Mouse (Mus musculus) granulocyte monocyte progenitor cell, adult 5-6 weeks (primary cell): ENCODE measurements around the gene Mob2. TPM values are rescaled to one million over a fixed set of nuclear protein-coding genes. Genes with fewer than 3 reads are reported as not detected.
A peak's percentile ranks its signal among the peaks of the same experiment; 100 is the strongest.

ENCODE experiments used
- ATAC-seq: replicated peaks from 2 replicates; pipeline ENCODE4 v1.8.0; 2016; ENCODE audit warnings: mild to moderate bottlenecking, moderate TSS enrichment, inconsistent platforms; ENCODE audit not compliant: poor library complexity, severe bottlenecking
- total RNA-seq, 2 experiments: library from RNA; stranded (forward) in 1 of 2; stranded (reverse) in 1 of 2; fragments of 200-712, 200-1000 nt in 1 of 2; fragments of >200 nt in 1 of 2; fragmentation: Nextera tagmentation in 1 of 2; gene quantifications; 2 replicates each; pipeline ENCODE4 v1.2.3; 2014 to 2017

Gene Mob2
- total RNA-seq (2014; fragmentation: Nextera tagmentation) (57.8 and 60.9 TPM in 2 replicates), total RNA-seq (2017) (51.2 and 63.4 TPM in 2 replicates)

DNA sequence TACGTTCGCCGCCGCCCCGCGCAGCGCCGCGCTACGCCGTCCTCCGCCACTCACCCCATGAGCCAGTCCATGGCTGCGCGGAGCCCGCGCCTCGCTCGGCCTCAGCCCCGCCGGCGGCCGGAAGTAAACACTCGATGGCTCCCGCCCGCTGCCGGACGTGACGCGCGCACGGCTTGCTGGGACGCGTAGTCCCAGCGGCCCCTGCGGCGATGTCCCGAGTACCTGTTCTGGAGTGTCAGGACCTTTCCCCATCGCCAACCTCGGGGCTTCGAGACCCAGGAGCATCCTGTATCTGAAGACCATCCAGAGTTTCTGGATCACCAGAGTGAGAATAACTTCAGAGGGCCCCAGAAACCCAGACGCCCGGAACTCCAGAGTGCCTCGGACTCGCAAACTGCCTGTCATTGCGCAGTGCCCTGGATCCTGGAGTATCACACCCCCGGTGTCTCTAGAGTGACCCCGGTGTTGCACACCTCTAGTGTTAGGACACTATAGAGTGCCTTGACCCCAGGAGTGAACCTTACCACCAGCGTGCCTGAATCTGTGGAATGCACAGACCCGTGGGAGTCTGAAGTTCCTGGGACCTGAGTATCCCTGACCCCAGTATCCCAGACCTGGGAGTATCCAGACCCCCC lies at the start of gene Mob2:
Gene Mob2, minus strand, starts transcription at position 135 of the 635 bp plus-strand sequence.
- peak; percentile 78 for ATAC-seq

DNA sequence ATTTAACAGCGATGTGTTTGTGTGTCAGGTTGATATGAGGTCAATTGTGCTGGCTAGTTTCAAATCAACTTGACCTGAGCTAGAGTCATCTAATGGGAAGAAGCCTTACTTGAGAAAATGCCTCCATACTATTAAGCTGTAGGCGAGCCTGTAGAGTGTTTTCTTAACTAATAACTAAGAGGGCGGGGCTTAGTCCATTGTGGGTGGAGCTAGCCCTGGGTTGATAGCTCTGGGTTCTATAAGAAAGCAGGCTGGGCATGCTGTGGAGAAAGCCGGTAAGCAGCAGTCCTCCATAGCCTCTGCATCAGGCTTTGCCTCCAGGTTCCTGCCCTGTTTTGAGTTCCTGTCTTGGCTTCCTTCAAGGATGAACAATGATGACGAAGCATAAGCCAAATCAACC lies 43.9 kb upstream of the Mob2 start:
- ATAC-seq = no peak

DNA sequence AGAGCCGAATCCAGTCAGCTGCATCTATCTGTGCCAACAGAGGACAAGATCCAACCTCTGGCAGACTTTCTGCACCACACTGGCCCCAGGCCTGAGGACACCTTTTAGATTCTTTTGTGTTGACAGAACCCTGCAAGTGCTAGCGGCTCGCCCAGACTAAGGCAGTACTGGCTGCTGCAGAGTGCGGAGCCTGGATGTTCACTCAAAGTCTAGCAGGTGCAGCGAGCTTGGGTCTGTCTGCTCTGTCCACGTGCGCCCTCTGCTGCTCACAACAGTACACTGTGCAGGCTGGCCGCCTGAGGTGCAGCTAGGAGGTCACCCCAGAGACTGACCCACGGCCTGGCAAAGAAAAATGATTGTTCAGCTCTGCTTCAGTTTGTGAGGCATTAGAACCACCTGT lies 36.9 kb upstream of the Mob2 start:
- peak; percentile 83 for ATAC-seq

DNA sequence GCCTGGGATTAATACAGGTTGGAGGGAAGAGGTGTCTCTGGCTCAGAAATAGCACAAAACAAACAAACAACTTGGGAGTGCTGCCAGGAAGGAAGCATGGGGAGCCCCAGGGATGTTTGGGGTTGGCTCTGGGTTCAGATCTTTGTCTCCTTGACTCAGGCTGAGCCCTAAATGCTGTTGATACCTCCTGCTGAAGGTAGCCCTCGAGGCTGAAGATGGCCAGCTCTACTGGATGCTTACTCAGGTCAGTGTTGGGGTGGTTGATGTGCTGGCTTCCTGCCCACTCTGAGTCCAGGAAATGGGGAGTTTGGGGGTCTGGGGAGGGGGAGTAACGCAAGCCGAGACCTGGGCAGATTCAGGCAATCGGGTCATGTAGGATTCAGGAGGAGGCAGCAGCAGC lies 35.8 kb upstream of the Mob2 start:
- ATAC-seq = no peak

DNA sequence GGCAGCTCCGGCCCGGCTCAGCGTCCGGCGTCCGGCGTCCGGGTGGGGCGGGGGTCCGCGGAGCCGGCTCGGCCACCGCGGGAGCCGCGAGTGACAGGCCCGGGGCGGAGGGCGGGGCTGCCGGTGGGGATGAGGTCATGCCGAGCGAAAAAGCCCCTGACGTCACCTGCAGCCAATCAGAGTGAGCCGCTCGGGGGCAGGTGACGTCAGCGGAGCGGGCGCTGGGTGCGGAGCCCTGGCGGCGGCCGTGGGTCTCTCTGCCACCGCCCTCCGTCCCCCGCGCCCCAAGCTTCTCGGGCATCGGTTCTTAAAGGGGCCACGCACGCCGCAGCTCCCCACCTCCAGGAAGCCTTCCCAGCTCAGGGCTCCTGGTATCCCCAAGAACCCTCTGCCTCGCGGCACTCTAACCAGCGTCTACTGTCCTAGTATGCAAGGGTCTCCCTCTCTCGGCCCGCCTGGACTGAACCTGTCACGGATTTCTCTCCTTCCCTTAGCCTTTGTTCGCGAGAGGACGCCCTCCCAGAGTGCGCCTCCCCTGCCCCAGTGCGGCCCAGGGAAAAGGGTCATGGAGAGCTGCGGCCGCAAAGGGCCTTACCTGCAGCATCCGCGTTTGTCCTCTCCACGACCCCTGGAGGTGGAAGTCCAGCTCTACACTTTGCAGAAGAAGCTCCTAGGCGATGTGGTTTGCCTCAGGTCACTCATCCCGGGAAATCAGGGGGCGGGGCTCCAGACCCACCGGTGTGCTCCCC lies 34.5 kb upstream of the Mob2 start, which contains the start of gene Dusp8:
Gene Dusp8, minus strand, starts transcription at position 661 of the 749 bp plus-strand sequence.
- peak; percentile 77 for ATAC-seq

DNA sequence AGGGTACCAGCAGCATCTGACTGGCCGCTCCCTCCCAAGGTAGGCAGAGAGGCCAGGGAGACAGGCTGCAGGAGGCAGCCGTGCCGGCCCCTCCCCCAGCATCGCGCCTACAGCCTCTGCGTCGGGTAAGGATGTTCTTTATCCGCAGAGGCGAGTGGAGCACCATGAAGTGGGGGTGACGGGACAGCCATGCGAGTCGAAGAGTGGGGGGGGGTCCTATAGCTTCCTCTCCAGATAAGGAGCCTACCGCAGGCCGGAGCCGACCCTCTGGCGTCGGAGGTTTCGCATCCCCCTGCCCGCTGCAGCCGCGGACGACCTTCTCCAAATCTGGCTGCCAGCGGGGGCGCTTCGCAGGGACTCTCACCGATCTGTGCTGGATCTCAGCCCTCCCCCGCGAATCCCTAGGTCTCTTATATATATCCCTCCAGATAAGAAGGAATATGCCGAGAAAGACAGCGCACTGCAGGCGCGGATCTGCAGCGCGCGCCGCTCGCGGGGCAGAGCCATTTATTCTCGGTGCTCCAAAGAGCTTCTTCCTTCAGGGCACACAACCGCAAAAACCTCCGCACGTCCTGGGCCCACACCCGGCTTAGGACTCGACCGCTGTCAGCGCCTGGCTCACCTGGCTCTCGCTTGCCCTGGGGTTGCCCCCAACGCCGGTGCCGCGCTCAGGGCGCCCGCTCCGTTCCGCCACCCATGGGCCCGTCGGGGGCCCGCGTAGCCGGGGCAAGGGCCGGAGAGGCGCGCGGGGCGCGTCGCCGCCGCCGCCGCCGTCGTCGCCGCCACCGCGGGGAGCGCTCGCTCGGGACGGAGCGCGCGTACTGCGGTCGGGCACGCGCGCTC lies 33.7 kb upstream of the Mob2 start:
- ATAC-seq = no peak

DNA sequence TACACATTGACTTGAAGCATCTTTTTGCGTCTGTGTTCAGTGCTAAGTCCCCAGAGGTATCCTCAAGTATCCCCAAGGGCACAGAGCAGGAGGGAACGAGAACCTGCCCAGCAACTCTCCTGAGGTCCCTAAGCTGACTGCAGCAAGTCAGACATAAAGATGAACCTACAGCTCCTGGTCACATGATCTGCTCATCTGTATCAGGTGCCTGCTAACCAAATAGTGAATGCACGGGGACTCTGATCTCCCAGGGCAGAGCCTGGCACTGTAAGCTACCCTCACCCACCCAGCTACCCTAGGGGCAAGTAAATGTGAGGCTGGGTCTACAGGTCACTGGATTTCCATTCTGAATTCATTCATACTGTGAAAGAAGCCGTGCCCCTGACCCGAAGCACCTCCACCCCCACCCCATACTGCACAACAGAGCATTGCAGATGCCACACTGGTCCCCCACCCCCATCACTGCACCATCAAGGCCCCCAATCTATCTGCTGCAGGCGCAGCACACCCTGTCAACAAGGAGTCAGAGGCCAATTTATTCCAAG lies 32.9 kb upstream of the Mob2 start:
- no peak for ATAC-seq

DNA sequence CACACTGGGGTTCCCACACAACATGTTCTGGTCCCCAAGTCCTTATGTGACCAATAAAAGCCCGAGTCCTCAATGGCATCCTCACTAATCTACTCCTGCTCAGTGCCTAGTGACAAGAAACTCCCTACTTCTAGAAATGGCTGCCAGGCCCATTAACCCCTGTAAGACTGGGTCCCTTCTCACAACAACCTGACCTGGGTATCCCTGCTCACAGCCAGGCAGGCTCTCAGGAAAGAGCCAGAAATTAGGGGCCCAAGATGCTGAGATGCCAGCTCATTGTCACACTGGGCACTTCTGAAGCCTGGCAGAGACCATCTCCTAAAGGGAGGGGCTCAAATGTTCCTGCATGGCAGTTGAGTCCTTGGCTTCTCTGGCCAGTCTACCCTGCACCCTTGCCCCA lies 32.1 kb upstream of the Mob2 start:
- no peak for ATAC-seq

DNA sequence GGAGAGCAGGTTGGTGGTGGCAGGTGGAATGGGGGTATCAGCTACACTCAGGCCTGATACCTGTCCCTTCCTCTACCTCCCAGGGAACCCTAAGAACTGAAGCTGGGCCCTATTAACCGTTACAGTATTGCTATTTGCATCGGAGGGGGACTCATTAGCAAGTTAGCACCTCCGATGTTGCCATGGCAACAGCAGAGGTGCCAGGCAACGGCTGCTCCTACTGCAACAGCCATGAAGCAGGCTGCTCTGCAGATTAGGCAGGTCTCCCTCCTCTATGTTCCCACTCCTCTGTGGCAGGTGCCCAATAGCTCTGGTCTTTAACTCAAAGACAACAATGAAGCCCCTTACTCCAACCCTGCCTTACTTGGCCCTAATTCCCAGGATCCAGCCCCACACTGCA lies 31.0 kb upstream of the Mob2 start:
- no peak for ATAC-seq

DNA sequence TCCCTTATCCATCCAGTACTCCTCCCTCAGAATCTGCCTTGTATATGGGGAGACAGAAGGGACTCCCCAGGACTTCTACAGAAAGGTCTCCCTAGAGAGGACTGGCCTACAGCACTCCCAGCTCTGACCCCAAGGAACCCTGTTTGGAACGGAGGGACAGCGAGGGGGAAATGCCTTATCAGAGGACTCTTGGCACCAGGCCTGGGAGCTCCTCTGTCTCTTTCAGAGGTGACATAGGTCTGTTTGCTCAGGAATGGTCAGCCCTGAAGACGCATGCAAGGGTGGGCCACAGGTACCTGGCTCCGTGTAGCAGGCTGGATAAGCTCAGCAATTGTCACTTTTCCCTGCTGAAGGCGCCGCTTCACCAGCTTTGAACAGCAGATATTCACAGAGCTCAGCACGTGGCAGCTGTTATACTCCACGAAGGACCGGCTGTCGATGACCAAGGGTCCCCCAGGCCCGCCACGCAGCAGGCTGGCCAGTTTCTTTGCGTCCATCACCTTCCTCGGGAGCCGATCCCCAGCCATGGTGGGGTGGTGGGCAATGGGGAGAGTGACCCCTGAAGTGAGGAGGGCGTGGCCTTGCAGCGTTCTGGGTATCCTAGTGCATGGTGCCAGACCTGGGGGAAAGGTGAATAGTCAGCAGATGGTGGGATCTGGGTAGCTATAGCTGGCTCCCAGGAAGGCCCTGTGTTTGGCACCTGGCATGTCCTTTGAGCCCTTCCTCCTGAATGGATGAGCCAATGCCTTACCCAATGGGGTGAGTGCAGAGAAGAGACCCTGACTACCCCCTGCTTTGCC lies 29.0 kb upstream of the Mob2 start:
- ATAC-seq = no peak

DNA sequence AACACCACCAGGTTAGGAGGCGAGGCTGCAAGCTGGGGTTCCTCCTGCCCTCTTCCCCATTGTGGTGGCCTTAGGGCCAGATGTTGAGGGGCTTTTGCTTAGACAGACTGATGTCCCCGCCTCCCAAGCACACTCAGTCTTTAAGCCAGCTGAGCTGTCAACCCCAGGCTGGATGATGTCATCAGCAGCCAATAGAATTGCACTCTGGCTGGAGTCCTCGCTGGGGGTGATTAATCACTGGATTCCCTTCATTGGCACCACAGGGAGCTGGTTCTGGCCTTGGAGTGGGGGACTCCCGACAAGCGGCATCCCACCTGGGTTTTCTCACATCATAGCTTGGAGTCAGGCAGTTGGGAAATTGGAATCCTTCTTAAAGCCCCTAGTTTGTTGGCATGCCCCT lies 28.0 kb upstream of the Mob2 start:
- ATAC-seq = no peak; the same call in 1 of the 2 replicates

DNA sequence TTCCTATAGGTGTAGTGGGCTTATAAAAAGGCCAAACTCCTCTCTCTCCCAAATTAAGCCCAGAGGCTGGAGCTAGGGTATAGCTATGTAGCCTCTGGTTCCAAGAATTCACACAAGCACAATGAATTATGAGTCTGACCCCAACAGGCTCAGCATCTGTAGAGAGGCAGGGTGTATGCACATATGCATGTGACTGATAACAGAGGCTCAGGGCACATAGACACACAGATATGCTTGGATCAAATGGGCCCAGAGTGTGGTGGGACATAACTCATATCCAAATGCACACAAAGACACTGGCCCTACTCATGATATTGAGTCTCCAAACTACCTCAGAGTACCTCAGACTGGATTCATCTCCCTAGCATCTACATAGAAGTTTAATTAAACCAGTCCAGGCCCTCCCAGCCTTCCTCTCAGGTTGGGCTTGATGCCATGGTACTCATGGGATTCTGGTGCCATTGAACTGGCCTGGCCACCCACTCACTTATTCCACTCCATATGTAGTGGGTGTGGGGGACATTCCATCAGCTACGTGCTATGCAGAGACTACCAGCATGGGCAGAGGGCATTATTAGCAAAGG lies 26.3 kb upstream of the Mob2 start:
- no peak for ATAC-seq

DNA sequence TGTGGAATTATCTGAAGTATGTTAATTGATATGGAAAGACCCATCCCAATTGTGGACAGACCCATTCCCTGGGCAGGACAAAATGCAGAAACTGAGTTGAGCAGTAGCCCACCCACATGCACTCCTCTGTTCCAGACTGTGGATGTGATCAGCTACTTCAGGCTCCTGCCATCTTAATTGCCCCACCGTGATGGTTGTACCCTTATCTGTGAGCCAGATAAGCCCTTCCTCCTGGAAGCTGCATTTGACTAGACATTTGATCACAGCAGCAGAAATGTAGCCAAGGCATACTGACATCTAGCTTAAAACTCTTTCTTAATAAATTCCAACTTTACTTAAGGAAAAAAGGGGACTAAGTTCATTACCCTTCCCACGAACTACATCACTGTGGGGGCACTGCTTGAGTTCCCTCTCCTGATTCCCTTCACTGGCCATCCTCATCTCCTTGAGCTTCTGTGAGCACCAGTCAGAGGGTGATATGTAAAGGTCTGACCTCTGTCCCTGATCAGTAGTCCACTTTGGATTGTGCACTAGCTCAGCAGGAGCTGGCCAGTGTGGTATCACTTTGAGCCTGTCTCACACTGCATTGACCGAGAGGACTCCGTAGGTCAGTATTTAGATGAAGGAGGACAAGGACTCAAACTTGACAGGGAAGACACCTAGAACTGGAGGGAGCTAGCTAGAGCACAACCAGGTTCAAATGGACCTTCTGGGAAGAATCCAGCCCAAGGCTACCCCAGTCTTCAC lies 25.5 kb upstream of the Mob2 start:
- ATAC-seq = no peak

DNA sequence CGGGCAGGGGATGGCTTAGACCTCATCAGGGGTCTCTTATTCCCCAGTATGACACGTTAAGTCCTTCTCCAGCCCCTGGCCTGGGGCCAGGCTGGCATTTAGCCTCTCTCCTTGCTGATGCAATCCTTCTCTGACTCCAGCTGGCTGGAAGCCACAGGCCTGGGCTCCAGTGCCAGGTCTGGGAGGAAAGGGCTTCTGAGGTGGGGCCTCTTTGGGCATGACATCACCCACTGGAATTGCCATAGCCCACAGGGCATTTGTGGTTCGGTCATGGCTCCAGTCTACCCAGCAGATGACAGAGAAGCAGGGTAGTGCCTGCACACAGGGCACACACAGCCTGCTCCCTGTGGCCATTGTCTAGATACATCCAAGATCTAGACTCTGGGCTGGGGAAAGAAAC lies 24.0 kb upstream of the Mob2 start:
- ATAC-seq = no peak

DNA sequence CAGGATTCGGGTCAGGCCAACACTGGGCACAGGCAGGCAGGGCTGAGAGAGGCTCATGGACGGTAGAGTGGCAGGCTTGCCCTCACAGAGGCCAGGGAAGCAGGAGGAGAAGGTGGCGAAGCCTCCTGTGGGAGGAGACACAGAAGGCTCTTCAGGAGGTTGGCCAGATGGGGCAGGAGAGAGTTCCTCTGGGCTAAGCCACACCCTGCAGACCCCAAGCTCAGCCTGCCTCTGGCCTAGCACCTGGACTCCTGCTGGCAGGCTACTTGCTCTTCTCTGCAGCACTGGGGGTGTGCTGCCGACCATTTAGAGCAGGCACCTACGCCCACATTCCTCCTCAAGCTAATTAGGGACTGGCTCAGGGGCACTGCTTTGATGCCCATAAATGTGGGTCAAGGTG lies 23.5 kb upstream of the Mob2 start:
- peak; percentile 38; the same call in 1 of the 2 replicates for ATAC-seq

DNA sequence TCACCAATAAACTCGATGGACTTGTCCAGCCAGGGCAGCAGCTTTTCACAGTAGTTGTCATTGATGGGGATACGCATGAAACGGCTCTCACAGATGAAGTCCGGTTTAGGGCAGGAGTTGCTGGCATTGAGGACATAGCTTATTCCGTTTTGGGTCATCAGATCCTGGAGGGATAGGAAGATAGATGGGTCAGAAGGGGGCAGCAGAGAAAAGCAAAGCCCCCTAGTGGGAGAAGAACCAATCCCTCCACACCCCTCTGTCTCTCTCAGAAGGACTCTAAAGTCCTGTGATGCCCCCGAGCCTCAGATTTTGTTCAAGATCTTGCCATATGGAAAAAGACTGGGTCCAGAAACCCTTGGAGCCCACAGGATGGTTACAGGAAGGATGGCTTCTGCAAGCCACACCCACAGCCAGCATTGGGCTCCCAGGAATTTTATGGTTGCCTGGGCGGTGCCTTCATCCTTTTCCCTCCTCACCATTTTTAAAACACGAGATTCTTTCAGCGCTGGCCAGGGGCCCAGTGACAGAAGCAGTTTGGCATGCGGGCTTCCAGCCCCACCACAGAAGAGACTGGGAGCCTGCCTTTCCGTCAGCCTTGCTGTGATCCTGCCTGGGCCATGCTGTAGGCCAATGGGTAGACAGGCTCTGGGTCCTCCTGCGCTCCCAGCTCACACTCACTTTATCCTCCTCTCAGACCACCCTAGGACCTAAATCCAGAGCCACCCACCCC lies 22.9 kb upstream of the Mob2 start:
- no peak for ATAC-seq

DNA sequence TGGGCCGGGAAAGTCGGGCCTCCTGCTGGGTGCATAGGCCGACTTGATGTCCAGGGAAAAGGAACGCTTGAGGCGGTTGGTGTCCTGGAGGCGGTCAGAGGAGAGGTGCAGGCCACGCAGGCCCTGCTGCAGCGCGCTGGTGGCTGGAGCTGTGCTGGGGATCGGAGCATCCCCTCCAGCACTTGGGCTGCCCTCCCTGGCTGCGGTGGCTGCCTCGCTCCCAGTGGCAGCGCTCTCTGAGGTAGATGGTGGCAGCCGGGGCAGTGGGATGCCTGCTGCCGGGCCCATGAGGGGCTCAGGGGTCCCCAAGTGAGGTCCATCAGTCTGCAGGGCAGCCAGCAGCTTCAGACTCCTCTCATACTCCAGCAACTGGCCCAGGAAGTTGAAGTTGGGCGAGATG lies 21.7 kb upstream of the Mob2 start:
- ATAC-seq = no peak

DNA sequence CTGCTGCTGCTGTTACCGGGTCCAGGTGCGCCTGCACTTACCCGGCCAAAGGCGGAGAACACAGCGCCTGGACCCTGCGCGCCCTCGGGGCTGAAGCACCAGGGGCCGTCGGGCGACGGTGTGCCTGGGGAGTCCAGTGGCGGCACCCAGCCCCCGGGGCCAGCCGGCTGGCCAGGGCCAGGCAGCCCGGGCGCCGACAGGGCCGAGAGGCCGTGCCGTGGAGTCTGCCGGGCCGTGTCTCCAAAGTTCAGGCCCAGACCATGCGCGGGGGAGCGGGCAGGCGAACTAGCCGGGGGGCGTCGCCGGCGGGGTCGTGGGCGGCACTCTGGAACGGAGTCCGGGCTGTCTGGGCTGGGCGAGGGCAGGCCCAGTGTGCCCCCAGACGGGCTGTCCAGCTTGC lies 21.3 kb upstream of the Mob2 start:
- ATAC-seq = no peak
